Mouse (Mus musculus) limb, embryonic 14.5 days (tissue): ENCODE measurements around the gene Fgd3. TPM values are rescaled to one million over a fixed set of nuclear protein-coding genes. Genes with fewer than 3 reads are reported as not detected.

Experiments used
- ATAC-seq: fragments of 200-750 bp; cut with Nextera tagmentation; 2 replicates; pipeline ENCODE4 v1.8.0; 2017; ENCODE audit warnings: low read depth, moderate number of reproducible peaks, moderate TSS enrichment; ENCODE audit not compliant: low FRiP score
- DNase-seq: peaks from one replicate; pipeline ENCODE4 v3.0.0-alpha.2; 2015; ENCODE audit warnings: low spot score
- H3K27ac ChIP-seq: fragments of 300-500 bp; sonication (generic); replicated peaks from 2 replicates; pipeline ENCODE4 v1.5.1; 2014; ENCODE audit warnings: low read depth, mild to moderate bottlenecking, low read length, moderate library complexity, mixed read lengths
- H3K27me3 ChIP-seq: fragments of 300-500 bp; sonication (generic); 2 replicates; pipeline ENCODE4 v1.6.1; 2014; ENCODE audit warnings: low read length, mixed read lengths; ENCODE audit not compliant: control insufficient read depth, insufficient read depth
- H3K36me3 ChIP-seq: fragments of 300-500 bp; sonication (generic); 2 replicates; pipeline ENCODE4 v1.6.1; 2014; ENCODE audit warnings: mild to moderate bottlenecking, low read length, moderate library complexity, mixed read lengths; ENCODE audit not compliant: control insufficient read depth, insufficient read depth
- H3K4me1 ChIP-seq: fragments of 300-500 bp; sonication (generic); 2 replicates; pipeline ENCODE4 v1.6.1; 2014; ENCODE audit warnings: antibody characterized with exemption, low read length, mixed read lengths; ENCODE audit not compliant: control insufficient read depth, insufficient read depth
- H3K4me2 ChIP-seq: fragments of 300-500 bp; sonication (generic); replicated peaks from 2 replicates; pipeline ENCODE4 v1.6.1; 2014; ENCODE audit warnings: low read depth, mild to moderate bottlenecking, low read length, moderate library complexity; ENCODE audit not compliant: severe bottlenecking
- H3K4me3 ChIP-seq: fragments of 300-500 bp; sonication (generic); replicated peaks from 2 replicates; pipeline ENCODE4 v1.5.1; 2014; ENCODE audit warnings: low read length
- H3K9ac ChIP-seq: fragments of 300-500 bp; sonication (generic); 2 replicates; pipeline ENCODE4 v1.6.1; 2014; ENCODE audit warnings: mild to moderate bottlenecking, low read depth, low read length, moderate library complexity; ENCODE audit not compliant: severe bottlenecking
- H3K9me3 ChIP-seq: fragments of 300-500 bp; sonication (generic); 2 replicates; pipeline ENCODE4 v1.6.1; 2016; ENCODE audit warnings: low read length; ENCODE audit not compliant: control insufficient read depth
- POLR2A ChIP-seq: fragments of 200-500 bp; IDR thresholded peaks from 2 replicates; pipeline ENCODE4 v1.8.0; 2012; ENCODE audit warnings: inconsistent platforms, mild to moderate bottlenecking, moderate library complexity, borderline replicate concordance; ENCODE audit not compliant: insufficient read depth, insufficient read length; ENCODE audit errors: extremely low read depth
- WGBS: fragments of 180-500 bp; shearing (Covaris S2); extraction: QIAGEN DNeasy Blood & Tissue Kit; methylation state at CpG from one replicate; pipeline ENCODE4 v1.1.7; 2014; 5-methylcytosine and 5-hydroxymethylcytosine counted together
- polyA plus RNA-seq, 2 experiments: library from polyadenylated mRNA; depleted of rRNA in 1 of 2; stranded (reverse) in 1 of 2; unstranded in 1 of 2; fragments of >200 nt; fragmentation: Nextera tagmentation in 1 of 2; extraction: Ambion mirVana in 1 of 2; gene quantifications; 2 replicates each; pipeline versions ENCODE4 v1.2.1 to v1.2.3; 2012 to 2014

Fgd3 gene
- polyA plus RNA-seq, 2 experiments, result 0.78 to 1.2 TPM

DNA sequence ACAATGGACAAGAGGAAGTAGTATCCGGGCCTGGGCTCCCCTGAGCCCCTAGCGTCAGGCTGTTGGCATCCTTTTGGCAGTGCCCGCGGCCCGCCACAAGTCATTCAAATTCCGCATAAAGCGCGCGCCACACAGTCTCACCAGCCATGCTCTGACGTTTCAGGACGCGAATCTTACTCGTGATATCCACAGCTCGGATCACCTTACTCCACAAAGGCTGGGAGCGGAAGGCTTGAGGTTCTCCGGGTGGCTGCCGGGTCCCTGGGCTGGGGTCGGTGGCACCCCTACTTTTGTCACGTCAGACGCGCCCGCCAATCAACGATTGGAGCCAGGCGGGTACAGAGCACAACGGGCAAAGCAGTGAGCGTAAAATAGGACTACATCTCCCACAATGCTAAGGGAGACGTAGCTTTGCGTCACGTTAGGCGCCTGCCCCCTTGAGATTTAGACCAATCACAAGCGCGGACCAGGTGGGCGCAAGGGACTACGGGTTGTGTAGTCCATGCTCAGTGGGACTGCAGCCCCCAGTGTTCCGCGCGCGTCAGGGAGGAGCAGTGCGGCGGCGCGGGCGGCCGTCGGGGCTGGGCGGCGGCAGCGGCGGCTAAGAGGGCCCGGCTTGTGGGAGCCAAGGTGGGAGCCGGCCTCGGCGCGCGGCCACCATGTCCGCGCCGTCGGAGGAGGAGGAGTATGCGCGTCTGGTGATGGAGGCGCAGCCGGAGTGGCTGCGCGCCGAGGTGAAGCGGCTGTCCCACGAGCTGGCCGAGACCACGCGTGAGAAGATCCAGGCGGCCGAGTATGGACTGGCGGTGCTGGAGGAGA lies 21.1 kb upstream of the Fgd3 start, which contains the start of gene Bicd2:
Gene Bicd2, plus strand, starts transcription at position 574 of the 819 bp plus-strand sequence.
- DNase-seq (peak; percentile 99), ATAC-seq (peak; percentile 99)
- H3K9me3 ChIP-seq, result no peaks in the 10 kb centered on the region
- H3K4me1 ChIP-seq, result peaks cover 28% of the 10 kb centered on the region
- H3K9ac ChIP-seq, result peak within 1 kb of the TSS; percentile 93
- 0 out of 2 replicates have a peak, but pooled peaks have one; percentile 49 for TF ChIP-seq POLR2A
- H3K27me3 ChIP-seq, result no peaks in the 10 kb centered on the region
- peak within 1 kb of the TSS; percentile 93 for H3K4me3 ChIP-seq
- peak within 1 kb of the TSS; percentile 88 for H3K4me2 ChIP-seq
- WGBS, result 1% methylated on average over 67 of the region's 74 CpGs
- H3K27ac ChIP-seq, result peak within 1 kb of the TSS; percentile 71
- H3K36me3 ChIP-seq, result no peaks in the 10 kb centered on the region

DNA sequence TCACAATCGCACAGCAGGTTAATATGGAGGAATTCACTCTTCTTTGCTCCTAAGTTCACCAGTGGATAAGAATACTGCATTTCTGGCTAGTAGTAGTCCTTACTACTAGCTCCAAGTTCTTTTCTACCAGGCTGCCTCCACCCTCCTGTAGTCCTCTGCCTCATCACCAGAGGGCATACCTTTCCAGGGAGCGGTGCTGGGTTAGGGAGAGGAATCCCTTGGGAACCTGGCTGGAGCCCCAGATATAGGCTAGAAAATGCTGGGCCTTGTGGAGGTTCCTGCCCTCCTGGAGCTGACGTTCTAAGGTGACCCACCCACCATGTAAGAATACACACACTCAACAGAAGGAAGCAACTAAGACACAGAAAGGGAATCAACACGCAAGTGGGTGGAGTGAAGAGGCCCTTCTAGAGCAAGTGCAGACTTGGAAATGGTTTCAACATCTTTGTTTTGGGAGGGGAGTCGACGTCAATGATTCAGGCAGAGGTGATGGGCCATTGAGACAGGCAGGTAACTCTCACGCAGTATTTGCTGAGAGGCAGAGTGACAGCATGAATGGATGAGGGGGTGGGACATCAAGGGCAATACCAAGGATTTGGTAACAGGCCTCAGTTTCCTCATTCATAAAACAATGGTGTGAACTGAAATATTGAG lies 18.9 kb upstream of the Fgd3 start:
- Histone ChIP-seq H3K4me1 (peaks cover 20% of the 10 kb centered on the region), H3K27ac (no peak overlapping the region), H3K4me3 (no peak overlapping the region), H3K9ac (no peak overlapping the region), H3K4me2 (no peak overlapping the region), H3K36me3 (no peaks in the 10 kb centered on the region), H3K27me3 (no peaks in the 10 kb centered on the region), H3K9me3 (no peaks in the 10 kb centered on the region)
- no peak for TF ChIP-seq POLR2A
- WGBS, result 79% methylated on average over 7 of the region's 7 CpGs
- DNase-seq (peak; percentile 27), ATAC-seq (no peak)

DNA sequence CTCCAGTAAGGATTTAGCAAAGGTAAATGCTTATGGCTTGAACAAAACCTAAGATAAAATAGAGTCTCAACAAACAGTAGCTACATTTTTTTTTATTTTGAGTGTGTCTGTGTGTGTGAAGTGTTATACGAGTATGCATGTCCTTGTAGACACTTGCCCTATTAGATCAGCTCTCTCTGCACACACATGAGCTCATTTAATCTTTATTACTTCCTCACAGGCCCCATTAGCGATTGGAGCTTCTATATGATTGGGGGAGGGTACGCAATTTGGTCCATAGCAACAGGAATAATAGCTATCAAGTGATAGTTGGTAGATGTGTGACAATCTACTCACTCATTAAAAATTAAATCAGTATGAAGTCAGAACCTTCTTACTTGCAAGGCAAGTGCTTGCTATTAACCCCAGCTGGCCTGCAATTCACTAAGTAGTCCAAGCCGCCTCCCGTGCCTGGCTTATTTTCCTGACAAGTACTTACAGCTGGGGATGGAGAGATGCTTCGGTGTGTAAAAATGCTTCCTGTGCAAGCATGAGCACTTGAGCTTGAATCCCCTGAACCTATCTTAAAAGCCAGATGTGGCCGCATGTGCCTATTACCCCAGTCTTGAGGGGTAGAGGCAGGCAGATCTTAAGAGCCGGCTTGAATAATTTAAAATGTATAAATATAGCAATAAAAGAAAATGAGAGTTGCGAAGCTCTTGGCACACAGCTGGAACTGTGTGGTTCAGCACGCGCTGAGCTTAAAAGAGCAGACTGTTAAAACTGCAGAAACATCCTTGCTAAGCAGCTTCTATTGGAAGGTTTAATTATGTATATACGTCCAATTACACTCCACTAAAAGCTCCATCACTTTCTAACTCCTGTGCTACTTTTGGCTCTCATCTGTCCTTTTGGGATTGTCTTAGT lies 15.2 kb upstream of the Fgd3 start:
- Histone ChIP-seq H3K9ac (no peak overlapping the region), H3K4me1 (peaks cover 2% of the 10 kb centered on the region), H3K36me3 (no peaks in the 10 kb centered on the region), H3K4me2 (no peak overlapping the region), H3K27me3 (no peaks in the 10 kb centered on the region), H3K4me3 (no peak overlapping the region), H3K27ac (no peak overlapping the region), H3K9me3 (no peaks in the 10 kb centered on the region)
- DNase-seq, result peak; percentile 42
- peak; percentile 76 for ATAC-seq
- no peak for TF ChIP-seq POLR2A
- 21% methylated on average over 12 of the region's 12 CpGs for WGBS

DNA sequence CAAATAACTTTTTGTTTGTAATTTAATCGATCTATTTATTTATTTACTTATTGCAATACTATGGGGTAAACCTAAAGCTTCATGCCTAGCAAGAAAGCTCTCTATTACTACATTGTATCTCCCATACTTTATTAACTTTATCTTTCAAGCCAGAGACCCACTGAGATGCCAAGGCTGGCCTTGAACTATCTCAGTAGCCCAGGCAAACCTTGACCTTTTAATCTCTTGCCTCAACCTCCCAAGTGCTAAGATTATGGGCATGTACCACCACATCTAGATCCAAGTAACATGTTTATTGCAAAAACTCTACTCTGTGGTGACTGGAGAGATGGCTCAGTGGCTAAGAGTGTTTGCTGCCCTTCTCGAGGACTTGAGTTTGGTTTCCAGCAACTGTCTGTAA lies 13.1 kb upstream of the Fgd3 start:
- TF ChIP-seq POLR2A, result no peak
- H3K9me3 ChIP-seq, result no peaks in the 10 kb centered on the region
- no peaks in the 10 kb centered on the region for H3K36me3 ChIP-seq
- H3K4me3 ChIP-seq, result no peak overlapping the region
- no peak overlapping the region for H3K4me2 ChIP-seq
- 71% methylated on average over 2 of the region's 2 CpGs for WGBS
- no peak for ATAC-seq
- no peaks in the 10 kb centered on the region for H3K27me3 ChIP-seq
- H3K9ac ChIP-seq, result no peak overlapping the region
- peaks cover 2% of the 10 kb centered on the region; the same call in 1 of the 2 replicates for H3K4me1 ChIP-seq
- H3K27ac ChIP-seq, result no peak overlapping the region
- DNase-seq, result no peak

DNA sequence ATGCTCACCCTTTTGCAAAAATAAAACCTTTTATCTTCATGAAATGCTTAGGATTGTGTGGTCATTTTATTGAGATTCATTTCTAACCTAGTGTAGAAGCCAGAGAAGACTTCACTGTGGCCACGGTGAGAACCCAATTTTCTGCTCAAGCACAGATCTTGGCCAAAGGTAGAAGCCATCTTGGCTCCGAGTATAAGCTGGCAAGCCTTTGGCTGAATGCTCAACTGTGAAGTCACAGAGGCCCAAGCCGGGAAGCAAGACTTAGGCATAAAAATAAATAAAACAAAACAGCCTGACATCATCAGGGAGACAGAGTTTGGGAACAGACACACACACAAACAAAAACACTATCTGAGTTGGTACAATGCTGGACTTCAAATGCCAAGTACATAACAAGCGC lies 8.0 kb upstream of the Fgd3 start:
- Histone ChIP-seq H3K4me1 (no peaks in the 10 kb centered on the region), H3K9ac (no peak overlapping the region), H3K4me3 (no peak overlapping the region), H3K36me3 (no peaks in the 10 kb centered on the region), H3K27me3 (no peaks in the 10 kb centered on the region), H3K9me3 (no peaks in the 10 kb centered on the region), H3K27ac (no peak overlapping the region), H3K4me2 (no peak overlapping the region)
- DNase-seq (no peak), ATAC-seq (no peak)
- no peak for TF ChIP-seq POLR2A
- WGBS, result 83% methylated on average over 4 of the region's 4 CpGs
